Mouse (Mus musculus): ENCODE measurements at regions not wholly inside any gene's neighbourhood (a gene's known extent, or its start where the extent isn't known, plus 50 kb on each side); places are given as distances from the start of the nearest gene placed in this dataset.

GRCm38 (mm10) chr2:117017921-117018651 is 103.1 kb upstream of the Spred1 start:
- no peak overlapping the region for H3K4me3 ChIP-seq (ENCODE audit: insufficient read depth, low read length)
- H3K4me1 ChIP-seq (ENCODE audit: control insufficient read depth, insufficient read depth, low read length): peaks cover 11% of the 10 kb centered on the region
- TF ChIP-seq POLR2A (IDR thresholded peaks at IDR 0.05; ENCODE audit: low read depth, low read length): no peak
- TF ChIP-seq CTCF (IDR thresholded peaks at IDR 0.05; ENCODE audit: borderline replicate concordance, insufficient read depth, low read length): no peak
- H3K27ac ChIP-seq (ENCODE audit: insufficient read depth, low read length): peak overlapping the region; percentile 90

DNA sequence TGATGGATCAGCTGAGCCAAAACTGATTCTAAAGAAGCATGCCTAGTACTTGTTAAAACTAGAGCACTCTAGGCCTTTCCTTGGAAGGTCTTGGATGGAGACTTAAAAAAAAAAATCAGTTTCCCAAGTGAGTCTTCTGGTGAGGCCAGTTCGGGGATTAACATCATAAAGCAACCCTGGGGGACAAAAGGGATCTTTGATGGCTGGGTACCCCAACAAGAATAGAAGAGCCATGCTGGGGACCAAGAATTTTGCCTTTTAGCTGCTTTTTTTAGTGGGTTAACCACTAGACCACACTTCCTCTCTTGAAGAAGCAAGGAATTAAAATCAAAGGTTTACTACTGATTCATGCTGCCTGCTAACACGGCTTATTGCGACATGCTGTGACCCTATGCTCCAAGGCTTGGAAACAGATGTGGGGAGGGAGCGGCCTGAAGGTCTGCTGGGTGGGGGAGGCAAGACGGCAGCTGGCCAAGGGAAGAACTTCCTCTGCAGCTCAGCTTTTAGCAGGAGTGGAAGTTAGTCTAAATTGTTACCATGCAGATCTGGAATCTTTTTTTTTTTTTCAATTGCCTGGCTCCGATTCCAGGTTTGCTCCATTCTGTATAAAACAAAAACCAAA is 102.1 kb upstream of the Spred1 start:
- Histone ChIP-seq H3K4me3 (ENCODE audit: insufficient read depth, low read length) (no peak overlapping the region), H3K27ac (ENCODE audit: insufficient read depth, low read length) (peak overlapping the region; percentile 90), H3K4me1 (ENCODE audit: control insufficient read depth, insufficient read depth, low read length) (peaks cover 11% of the 10 kb centered on the region)
- TF ChIP-seq CTCF (IDR thresholded peaks at IDR 0.05; ENCODE audit: borderline replicate concordance, insufficient read depth, low read length) (no peak), POLR2A (IDR thresholded peaks at IDR 0.05; ENCODE audit: low read depth, low read length) (no peak)

DNA sequence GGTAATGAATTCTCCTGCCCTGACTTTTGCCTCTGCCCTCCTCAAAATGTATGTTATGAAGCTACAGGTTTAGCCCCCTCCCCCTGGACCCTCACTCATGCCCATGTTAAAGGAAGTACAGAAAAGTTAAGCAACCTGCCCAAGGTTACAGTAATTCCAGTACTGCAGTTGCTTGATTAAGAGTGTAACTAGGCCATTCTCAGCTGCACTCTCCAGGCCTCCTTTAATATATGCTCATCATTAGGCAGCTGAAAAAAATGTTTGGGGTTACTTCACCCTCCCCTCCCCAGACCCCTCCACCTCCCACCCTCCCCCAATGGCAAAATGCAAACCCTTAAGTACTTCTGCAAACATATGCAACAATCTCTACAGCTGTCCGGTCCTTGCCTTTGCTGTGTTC is 101.6 kb upstream of the Spred1 start:
- H3K27ac ChIP-seq (ENCODE audit: insufficient read depth, low read length): peak overlapping the region; percentile 79
- TF ChIP-seq POLR2A (IDR thresholded peaks at IDR 0.05; ENCODE audit: low read depth, low read length): no peak
- TF ChIP-seq CTCF (IDR thresholded peaks at IDR 0.05; ENCODE audit: borderline replicate concordance, insufficient read depth, low read length): no peak

GRCm38 (mm10) chr2:117021787-117022186 is 99.4 kb upstream of the Spred1 start:
- TF ChIP-seq POLR2A (IDR thresholded peaks at IDR 0.05; ENCODE audit: low read depth, low read length): no peak
- TF ChIP-seq CTCF (IDR thresholded peaks at IDR 0.05; ENCODE audit: borderline replicate concordance, insufficient read depth, low read length): no peak
- H3K27ac ChIP-seq (ENCODE audit: insufficient read depth, low read length): peak overlapping the region; percentile 62

More for the DNA sequence above, 101.6 kb upstream of the Spred1 start:
- H3K4me1 ChIP-seq (ENCODE audit: control insufficient read depth, insufficient read depth, low read length): peaks cover 11% of the 10 kb centered on the region
- H3K4me3 ChIP-seq (ENCODE audit: insufficient read depth, low read length): no peak overlapping the region

GRCm38 (mm10) chr2:117023436-117023835 is 97.7 kb upstream of the Spred1 start:
- TF ChIP-seq CTCF (IDR thresholded peaks at IDR 0.05; ENCODE audit: borderline replicate concordance, insufficient read depth, low read length): no peak
- no peak for TF ChIP-seq POLR2A (IDR thresholded peaks at IDR 0.05; ENCODE audit: low read depth, low read length)
- H3K4me3 ChIP-seq (ENCODE audit: insufficient read depth, low read length): no peak overlapping the region
- peaks cover 7% of the 10 kb centered on the region for H3K4me1 ChIP-seq (ENCODE audit: control insufficient read depth, insufficient read depth, low read length)
- no peak overlapping the region; the same call in 1 of the 2 replicates for H3K27ac ChIP-seq (ENCODE audit: insufficient read depth, low read length)

More at GRCm38 (mm10) chr2:117021787-117022186, 99.4 kb upstream of the Spred1 start:
- H3K4me3 ChIP-seq (ENCODE audit: insufficient read depth, low read length): no peak overlapping the region
- H3K4me1 ChIP-seq (ENCODE audit: control insufficient read depth, insufficient read depth, low read length): peaks cover 11% of the 10 kb centered on the region

DNA sequence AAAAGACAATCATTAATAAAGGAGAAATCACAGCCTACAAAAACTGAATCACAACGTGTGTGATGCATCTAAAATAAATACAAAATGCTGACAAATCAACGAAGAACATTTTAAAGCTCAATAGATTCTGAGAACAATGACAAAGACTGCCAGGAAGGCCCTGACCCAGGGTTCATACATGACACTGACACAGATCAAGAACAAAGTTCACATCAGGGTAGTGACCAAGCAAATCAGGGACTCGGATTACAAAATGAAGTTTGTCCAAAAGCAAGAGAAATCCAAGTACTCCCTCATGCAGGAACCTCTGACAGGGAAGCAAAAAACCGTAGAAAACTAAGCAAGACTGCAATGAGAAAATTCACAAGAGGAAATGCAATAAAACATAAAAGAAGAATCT is 94.1 kb upstream of the Spred1 start:
- no peak overlapping the region for H3K27ac ChIP-seq (ENCODE audit: insufficient read depth, low read length)
- no peaks in the 10 kb centered on the region for H3K4me1 ChIP-seq (ENCODE audit: control insufficient read depth, insufficient read depth, low read length)
- H3K4me3 ChIP-seq (ENCODE audit: insufficient read depth, low read length): no peak overlapping the region
- TF ChIP-seq CTCF (IDR thresholded peaks at IDR 0.05; ENCODE audit: borderline replicate concordance, insufficient read depth, low read length): no peak

GRCm38 (mm10) chr2:117028771-117029170 is 92.4 kb upstream of the Spred1 start:
- Histone ChIP-seq H3K4me3 (ENCODE audit: insufficient read depth, low read length) (no peak overlapping the region), H3K4me1 (ENCODE audit: control insufficient read depth, insufficient read depth, low read length) (no peaks in the 10 kb centered on the region), H3K27ac (ENCODE audit: insufficient read depth, low read length) (no peak overlapping the region)
- TF ChIP-seq POLR2A (IDR thresholded peaks at IDR 0.05; ENCODE audit: low read depth, low read length): no peak
- no peak for TF ChIP-seq CTCF (IDR thresholded peaks at IDR 0.05; ENCODE audit: borderline replicate concordance, insufficient read depth, low read length)

GRCm38 (mm10) chr2:117036197-117036872 is 84.8 kb upstream of the Spred1 start:
- Histone ChIP-seq H3K4me3 (ENCODE audit: insufficient read depth, low read length) (no peak overlapping the region), H3K27ac (ENCODE audit: insufficient read depth, low read length) (no peak overlapping the region), H3K4me1 (ENCODE audit: control insufficient read depth, insufficient read depth, low read length) (peaks cover 3% of the 10 kb centered on the region)
- TF ChIP-seq CTCF (IDR thresholded peaks at IDR 0.05; ENCODE audit: borderline replicate concordance, insufficient read depth, low read length) (no peak), POLR2A (IDR thresholded peaks at IDR 0.05; ENCODE audit: low read depth, low read length) (no peak)

DNA sequence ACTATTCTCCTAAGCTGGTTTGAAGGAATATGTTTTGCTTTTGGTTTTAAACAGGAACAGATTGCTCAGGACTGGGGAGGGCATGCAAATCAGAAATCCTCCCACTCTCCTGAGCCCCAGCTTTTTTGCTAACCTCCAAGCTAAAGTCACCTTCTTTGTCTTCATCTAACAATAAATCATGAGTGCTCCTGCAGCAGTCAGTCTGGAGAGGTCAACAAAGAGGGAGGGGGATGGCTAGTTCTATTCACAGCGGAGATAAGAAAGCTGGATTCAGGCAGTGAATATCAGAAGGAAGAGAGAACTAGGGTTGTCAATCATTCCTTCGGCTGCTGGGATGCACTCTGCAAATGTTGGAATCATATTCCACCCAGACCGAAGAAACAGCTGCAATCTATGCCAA is 81.0 kb upstream of the Spred1 start:
- Histone ChIP-seq H3K4me1 (ENCODE audit: control insufficient read depth, insufficient read depth, low read length) (peaks cover 3% of the 10 kb centered on the region), H3K27ac (ENCODE audit: insufficient read depth, low read length) (no peak overlapping the region), H3K4me3 (ENCODE audit: insufficient read depth, low read length) (no peak overlapping the region)
- TF ChIP-seq CTCF (IDR thresholded peaks at IDR 0.05; ENCODE audit: borderline replicate concordance, insufficient read depth, low read length): no peak
- TF ChIP-seq POLR2A (IDR thresholded peaks at IDR 0.05; ENCODE audit: low read depth, low read length): no peak

DNA sequence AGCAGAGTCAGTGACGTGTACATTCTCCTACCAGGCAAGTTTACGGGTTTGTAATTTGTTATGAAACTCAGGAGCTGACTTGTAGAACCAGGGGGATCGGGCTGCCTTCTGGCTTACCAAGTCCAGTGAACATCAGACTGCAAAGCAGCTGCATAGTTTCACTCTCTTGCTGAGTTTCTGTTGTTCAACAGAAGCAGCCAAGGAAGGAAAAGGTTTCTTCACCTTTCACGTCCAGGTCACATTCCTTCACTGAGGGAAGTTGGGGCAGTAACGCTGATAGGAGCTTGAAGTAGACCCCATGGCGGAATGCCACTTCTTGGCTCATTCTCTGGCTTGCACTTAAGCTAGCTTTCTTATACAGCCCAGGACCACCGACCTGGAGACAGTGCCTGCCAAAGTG is 77.3 kb upstream of the Spred1 start:
- Histone ChIP-seq H3K4me3 (ENCODE audit: insufficient read depth, low read length) (no peak overlapping the region), H3K27ac (ENCODE audit: insufficient read depth, low read length) (no peak overlapping the region), H3K4me1 (ENCODE audit: control insufficient read depth, insufficient read depth, low read length) (peaks cover 7% of the 10 kb centered on the region; the same call in 1 of the 2 replicates)
- TF ChIP-seq POLR2A (IDR thresholded peaks at IDR 0.05; ENCODE audit: low read depth, low read length): no peak
- no peak for TF ChIP-seq CTCF (IDR thresholded peaks at IDR 0.05; ENCODE audit: borderline replicate concordance, insufficient read depth, low read length)

Data from embryonic fibroblast, embryonic 13.5 days (primary cell).